Mouse (Mus musculus) embryonic fibroblast, embryonic 13.5 days (primary cell): ENCODE measurements around the gene A130010J15Rik.

Source experiments
- CTCF ChIP-seq: IDR thresholded peaks from 2 replicates; pipeline ENCODE4 v1.5.1; 2011; ENCODE audit warnings: mild to moderate bottlenecking, control low read depth, low read length, moderate library complexity, borderline replicate concordance; ENCODE audit not compliant: insufficient read depth
- POLR2A ChIP-seq: IDR thresholded peaks from 2 replicates; pipeline ENCODE4 v1.6.1; 2011; ENCODE audit warnings: low read depth, mild to moderate bottlenecking, control low read depth, low read length, moderate library complexity

DNA sequence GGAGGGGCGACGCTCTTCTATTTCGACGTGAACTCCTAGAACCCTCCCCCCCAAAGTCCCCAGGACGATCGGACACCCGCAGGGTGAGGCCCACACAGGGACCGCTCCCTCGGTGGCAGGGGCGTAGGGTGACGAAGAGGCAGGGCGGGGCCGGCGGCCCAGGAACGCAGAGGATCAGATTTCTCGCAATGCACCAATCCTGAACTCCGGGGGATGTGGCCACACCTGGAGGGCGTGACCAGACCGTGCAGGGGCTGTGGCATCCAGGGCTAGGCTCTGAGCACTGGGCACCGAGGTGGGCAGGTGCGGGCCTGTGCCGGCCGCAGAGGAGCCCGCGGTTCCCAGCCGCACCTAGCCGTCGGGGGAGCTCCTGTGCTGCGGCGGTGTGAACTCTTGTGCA, 15.0 kb upstream of the A130010J15Rik start, which contains the start of gene Irf6:
- TF ChIP-seq CTCF: no peak
- TF ChIP-seq POLR2A: no peak
